Mouse (Mus musculus): Measurements from ENCODE around the gene Cdc42bpa. TPM values are rescaled to one million over a fixed set of nuclear protein-coding genes. Genes with fewer than 3 reads are reported as not detected.

Cdc42bpa gene
- total RNA-seq, 2 experiments from 2014 or later = 21.7 to 21.9 TPM

DNA sequence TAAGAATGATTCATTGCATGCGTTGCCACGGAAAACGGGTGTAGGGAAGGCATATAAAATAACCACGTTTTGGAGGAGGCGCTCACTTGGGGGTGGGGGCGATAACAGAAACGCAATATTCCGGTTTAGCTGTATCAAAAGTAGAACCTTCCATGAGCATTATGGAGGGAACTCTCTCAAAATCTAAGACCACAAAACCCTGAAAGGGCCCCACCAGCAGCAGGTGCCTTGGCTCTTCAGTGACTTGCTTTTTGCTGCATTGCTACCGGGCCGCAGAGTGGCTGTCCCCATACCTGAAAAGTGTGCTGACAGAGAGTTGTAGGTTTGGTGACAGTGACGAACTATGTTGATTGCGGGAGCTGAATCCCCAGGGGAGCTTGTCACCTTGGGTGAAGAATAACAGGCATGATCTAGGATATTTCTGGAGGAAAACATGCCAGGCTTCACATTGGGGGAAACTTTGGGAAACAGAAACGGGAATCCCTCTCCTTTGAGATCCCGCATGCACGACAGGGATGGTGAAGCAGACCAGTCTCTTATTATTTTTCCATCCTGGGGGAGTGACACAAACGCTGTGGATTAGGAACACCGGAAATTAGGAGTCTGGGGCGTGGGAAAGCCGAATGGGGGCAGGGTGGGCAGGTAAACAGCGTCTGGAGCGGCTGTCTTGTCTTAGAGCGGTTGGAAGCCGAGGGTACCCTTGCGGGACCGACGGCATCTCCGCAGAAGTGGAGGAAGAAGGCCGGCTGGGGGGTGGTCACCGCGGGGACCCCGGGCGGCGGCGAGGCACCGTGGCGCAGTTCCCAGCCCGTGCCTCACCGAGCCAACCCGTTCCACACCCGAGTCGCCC, 1.2 kb upstream of the Cdc42bpa start:
- intact Hi-C loops (cut with DNase I) = no loop called here
- DNase-seq = peak in 1 of 2 experiments; percentile 11

GRCm38 (mm10) chr1:179960543-179960876, 238 bp downstream of the Cdc42bpa start:
- intact Hi-C loops (cut with DNase I) = no loop called here
- DNase-seq = no peak

- no peak for DNase-seq
- intact Hi-C loops (cut with DNase I) = no loop called here
Measured at GRCm38 (mm10) chr1:179960882-179961698, 818 bp downstream of the Cdc42bpa start.

DNA sequence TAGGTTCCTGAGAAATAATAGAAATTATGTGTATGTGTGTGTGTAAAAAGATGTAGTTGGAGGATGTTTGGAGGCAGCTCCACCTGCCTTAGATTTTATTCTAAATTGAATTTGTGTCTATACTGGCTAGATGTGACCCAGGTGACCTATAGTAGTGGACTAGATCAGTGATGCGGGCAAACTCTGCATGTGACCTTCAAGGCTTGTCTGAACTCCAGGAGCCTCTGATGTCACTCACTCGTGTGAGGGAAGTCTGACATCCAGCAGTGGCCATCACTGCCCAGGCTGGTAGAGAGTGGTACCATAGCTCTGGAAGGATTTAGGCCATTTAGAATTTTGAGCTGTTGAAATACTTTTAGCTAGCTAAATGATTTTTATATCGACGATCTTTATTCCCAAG, 1.5 kb downstream of the Cdc42bpa start:
- intact Hi-C loops (cut with DNase I) = no loop called here

GRCm38 (mm10) chr1:179969776-179970428, 9.6 kb downstream of the Cdc42bpa start:
- no peak for DNase-seq
- intact Hi-C loops (cut with DNase I) = no loop called here

More for the DNA sequence above, 1.5 kb downstream of the Cdc42bpa start:
- DNase-seq = no peak

- no peak for DNase-seq
- intact Hi-C loops (cut with DNase I) = no loop called here
Measured at GRCm38 (mm10) chr1:179975021-179975420, 14.7 kb downstream of the Cdc42bpa start.

- intact Hi-C loops (cut with DNase I) = no loop called here
- no peak for DNase-seq
Measured at GRCm38 (mm10) chr1:179975645-179976275, 15.5 kb downstream of the Cdc42bpa start.

DNA sequence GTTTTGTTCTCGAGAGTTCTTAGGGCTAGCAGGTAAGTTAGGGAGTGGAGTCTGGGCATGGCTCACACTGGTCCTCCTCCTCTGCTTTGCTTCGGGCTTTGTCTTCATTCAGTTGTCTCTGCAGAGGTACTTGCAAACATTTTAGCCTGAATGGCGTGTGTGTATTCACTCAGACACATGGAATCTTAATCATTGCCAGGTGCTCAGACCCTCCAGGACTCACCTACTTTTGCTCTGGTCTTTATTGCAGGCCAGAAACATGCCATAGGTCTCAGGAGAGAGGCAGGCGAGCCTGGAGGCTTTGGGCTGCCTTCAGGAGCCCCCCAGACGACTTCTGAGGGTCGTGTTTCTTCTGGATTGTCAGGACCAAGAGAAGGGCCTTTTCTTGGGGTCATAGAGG, 17.2 kb downstream of the Cdc42bpa start:
- DNase-seq = no peak
- intact Hi-C loops (cut with DNase I) = no loop called here

DNA sequence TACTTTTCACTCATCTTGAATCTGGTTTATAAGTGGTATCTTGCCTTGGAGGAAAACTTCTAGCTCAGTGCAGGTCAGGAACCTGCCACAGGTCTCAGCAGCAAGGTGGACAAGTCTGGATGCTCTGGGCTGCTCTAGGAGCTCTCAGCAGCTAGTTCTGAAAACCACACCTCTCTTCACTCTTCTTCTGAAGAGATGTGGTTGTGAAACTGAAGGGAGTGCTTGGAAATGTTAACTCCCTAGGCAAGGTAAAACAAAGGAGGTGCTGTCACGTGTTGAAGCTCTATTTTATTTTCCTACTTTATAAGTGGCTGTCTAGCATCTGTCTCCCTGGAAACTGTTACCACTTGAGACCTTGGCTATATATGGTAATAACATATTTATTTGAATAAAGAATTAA, 18.5 kb downstream of the Cdc42bpa start:
- no peak for DNase-seq
- intact Hi-C loops (cut with DNase I) = no loop called here

DNA sequence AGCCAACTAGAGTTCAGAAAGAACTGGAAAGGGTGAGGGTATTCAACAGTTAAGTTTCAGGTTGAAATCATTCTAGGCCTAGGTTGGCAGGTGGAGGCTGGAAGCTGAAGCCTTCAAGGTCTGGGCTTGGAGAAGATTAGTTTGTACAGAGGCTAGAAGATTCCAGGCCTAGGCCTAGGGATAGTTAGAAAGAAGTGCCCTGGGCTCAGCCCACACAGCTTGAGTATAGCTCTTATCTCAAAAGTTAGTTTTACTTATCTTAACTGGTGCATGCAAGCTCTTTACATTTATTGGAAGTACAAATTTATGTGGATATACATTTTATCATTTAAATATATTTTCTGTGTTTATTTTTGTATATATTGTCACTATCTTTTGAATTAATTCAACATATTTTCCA, 21.4 kb downstream of the Cdc42bpa start:
- DNase-seq = no peak
- intact Hi-C loops (cut with DNase I) = no loop called here

DNA sequence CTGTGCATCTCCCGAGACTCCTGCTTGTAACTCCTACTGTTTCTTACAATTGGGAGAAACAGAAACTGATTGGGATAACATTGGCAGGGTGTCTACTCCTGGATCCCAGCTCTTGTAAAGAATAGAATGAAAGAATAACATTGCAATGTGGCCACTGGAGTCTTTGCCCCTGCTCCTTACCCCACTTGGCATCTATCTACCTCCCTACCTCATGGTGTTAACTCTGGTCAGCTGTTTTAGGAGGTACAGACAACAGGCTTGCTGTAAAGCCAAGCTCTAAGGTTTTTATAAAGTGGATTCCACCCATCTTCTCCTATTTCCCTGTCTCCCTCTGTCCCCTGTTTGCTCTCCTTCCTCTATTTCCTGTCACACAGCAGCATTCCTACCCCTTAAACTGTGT, 21.9 kb downstream of the Cdc42bpa start:
- intact Hi-C loops (cut with DNase I) = no loop called here
- no peak for DNase-seq

GRCm38 (mm10) chr1:179982933-179983332, 22.7 kb downstream of the Cdc42bpa start:
- DNase-seq = no peak
- intact Hi-C loops (cut with DNase I) = no loop called here

GRCm38 (mm10) chr1:179984171-179984570, 23.9 kb downstream of the Cdc42bpa start:
- intact Hi-C loops (cut with DNase I) = no loop called here
- no peak for DNase-seq

GRCm38 (mm10) chr1:179991660-179992235, 31.5 kb downstream of the Cdc42bpa start:
- intact Hi-C loops (cut with DNase I) = no loop called here
- DNase-seq = no peak

DNA sequence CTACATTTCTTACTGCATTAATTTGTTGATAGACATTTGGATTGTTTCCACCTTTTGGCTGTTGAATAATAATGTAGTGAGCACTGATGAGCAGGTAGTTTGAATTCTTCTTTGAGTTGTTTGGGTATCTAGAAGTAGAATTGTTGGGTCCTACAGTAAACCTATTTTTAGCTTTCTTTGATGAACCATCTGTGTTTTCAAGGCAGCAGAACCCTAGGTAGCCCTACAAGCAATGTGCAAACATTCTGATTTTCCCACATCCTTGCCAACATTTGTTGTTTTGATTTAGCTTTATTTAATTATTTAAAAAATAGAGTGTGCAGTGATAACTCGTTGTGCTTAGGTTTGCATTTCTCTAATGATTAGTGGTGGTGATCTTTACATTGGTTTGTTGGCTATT, 32.0 kb downstream of the Cdc42bpa start:
- no peak for DNase-seq
- intact Hi-C loops (cut with DNase I) = no loop called here

- intact Hi-C loops (cut with DNase I) = no loop called here
- DNase-seq = no peak
Measured at GRCm38 (mm10) chr1:180008057-180008456, 47.8 kb downstream of the Cdc42bpa start.

DNA sequence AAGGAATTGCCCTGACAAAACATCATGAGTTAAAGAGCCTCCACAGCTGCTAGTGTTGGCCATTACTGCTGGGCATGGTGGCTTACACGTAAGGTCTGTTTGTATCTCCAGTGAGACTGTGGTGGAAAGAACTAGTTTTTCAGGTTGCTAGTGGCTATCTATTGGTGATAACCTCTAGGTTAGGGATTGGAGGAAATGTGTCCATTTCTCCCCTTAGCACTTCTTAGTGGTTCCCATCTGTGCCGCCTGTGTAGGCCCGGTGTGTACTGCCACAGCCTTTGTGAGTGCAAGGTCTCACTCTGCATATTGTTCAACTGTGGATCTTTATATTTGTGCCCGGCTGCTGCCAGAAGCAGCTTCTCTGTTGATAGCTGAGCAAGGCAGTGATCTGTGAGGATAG, 53.2 kb downstream of the Cdc42bpa start:
- DNase-seq = no peak
- intact Hi-C loops (cut with DNase I) = no loop called here

DNA sequence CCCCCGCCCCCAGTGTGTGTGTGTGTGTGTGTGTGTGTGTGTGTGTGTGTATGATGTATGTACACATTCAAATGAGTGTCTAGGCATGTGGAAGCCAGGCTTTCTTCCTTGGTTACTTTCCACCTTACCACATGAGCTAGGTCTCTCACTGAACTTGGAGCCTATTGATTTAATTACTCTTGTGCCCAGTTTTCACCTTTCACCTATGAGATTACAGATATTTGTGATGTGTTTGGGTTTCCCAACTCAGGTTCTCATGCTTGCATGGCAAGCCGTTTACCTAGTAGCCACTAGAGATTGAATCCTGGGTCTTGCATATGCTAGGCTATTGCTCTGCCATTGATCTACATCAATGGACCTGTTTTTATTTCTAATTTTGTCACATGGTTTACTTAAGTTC, 57.9 kb downstream of the Cdc42bpa start:
- intact Hi-C loops (cut with DNase I) = no loop called here
- no peak for DNase-seq

- intact Hi-C loops (cut with DNase I) = no loop called here
- DNase-seq = no peak
Measured at GRCm38 (mm10) chr1:180021463-180022296, 61.4 kb downstream of the Cdc42bpa start.

DNA sequence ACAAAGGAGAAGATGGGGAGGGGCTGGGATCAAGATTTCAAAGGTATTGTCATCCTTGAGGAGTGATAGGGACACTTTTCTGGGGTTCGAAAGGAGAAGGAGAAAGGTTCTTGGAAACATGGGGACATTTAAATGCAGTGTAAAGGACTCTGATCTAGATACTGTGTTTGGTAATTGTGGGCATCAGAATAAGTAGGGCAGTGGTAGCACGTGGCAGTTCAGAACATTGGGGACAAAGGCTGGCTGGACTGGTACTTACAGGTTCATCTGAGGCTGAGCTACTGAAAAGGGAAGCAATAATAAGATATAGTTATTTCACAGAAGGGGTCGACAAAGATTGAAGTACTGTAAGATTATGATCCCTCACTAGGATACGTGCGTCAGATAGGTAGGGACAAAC, 63.2 kb downstream of the Cdc42bpa start:
- intact Hi-C loops (cut with DNase I) = no loop called here

More for the DNA sequence above, 63.2 kb downstream of the Cdc42bpa start:
- DNase-seq = no peak
